Mouse (Mus musculus) small intestine, adult 10 weeks (tissue): ENCODE measurements around the gene Slc43a2. TPM values are rescaled to one million over a fixed set of nuclear protein-coding genes. Genes with fewer than 3 reads are reported as not detected.

ENCODE experiments used
- polyA plus RNA-seq: library from polyadenylated mRNA; stranded (reverse); fragments of 350-450 nt; fragmentation: Illumina TruSeq; extraction: RNeasy Lipid Tissue Mini Kit (QIAGEN cat#74804); gene quantifications from one replicate; pipeline ENCODE4 v1.2.3, GENCODE M21; 2014; ENCODE audit warnings: low replicate concordance

Gene Slc43a2
- 29.8 TPM for polyA plus RNA-seq

GRCm38 (mm10) chr11:75531469-75532242 is at the start of gene Slc43a2:
Gene Slc43a2 (plus strand): TSS chr11:75531694.

DNA sequence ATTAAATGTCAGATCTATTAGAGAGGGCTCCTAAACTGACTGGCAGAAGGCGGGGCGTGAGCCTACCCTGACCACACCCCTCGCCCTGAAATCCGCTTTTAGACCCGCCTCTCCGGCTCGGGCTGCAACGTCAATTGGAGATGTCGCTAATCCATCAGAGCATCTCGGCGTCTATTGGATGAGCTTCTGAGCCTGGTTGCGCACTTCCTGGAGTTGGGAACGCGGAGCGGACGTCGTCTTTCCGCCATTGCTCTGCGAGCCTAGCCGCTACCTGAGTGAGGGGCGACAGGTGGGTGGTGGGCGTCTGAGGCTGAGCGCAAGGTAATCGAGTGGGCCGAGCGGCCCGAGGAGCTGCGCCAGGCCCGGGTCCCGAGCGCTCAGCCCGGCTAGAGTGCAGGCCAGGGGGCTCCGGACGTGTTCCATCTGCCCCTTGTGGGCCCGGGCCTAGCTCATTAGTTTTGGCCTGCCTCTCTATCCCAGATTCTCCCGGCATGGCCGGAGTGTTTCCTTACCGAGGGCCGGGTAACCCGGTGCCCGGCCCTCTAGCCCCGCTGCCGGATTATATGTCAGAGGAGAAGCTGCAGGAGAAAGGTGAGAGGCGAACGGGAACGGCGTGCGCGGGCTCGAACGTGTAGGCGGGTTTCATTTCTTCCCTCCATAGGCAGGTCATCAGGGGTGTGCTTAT is 44.8 kb upstream of the Slc43a2 start, which contains the start of gene Prpf8:
Gene Prpf8, plus strand, starts transcription at position 216 of the 685 bp plus-strand sequence.

GRCm38 (mm10) chr11:75509741-75510626 is 21.5 kb upstream of the Slc43a2 start, which contains the start of gene Rilp:
Gene Rilp (plus strand): TSS chr11:75510094.

DNA sequence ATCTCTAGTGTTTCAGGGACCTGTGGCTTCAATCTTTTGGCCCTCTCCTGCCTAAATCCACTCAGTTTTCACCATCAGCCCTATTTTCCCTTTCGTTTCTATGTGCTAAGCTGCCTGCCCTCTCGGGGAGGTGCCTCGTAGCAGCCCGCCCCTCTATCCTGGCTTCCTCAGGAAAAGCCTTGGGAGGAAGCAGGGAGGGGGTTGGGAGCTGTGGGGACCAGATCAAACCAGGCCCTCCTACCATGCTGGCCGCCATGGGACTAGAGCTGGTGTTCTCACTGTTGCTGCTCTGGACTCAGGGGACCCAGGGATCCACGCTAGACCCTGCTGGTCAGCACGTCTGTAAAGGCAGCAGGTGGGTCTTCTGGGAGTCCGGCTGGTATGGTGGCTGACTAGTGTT is 18.2 kb upstream of the Slc43a2 start, which contains the start of gene Scarf1:
Gene Scarf1, plus strand, starts transcription at position 205 of the 400 bp plus-strand sequence.

GRCm38 (mm10) chr11:75587493-75588284 is 56.2 kb downstream of the Slc43a2 start, which contains the start of gene Pitpna:
Gene Pitpna (plus strand): TSS chr11:75588097.

Other genes starting within 250 kb of the Slc43a2 start
- gene Rpa1, start 183.4 kb upstream of the Slc43a2 start, polyA plus RNA-seq = 20.9 TPM
- 1.6 TPM for gene Smyd4, start 183.3 kb upstream of the Slc43a2 start, polyA plus RNA-seq
- gene Serpinf1, start 109.0 kb upstream of the Slc43a2 start, polyA plus RNA-seq = not detected
- gene Serpinf2, start 92.1 kb upstream of the Slc43a2 start, polyA plus RNA-seq = 0.19 TPM
- gene Wdr81, start 77.0 kb upstream of the Slc43a2 start, polyA plus RNA-seq = not detected
- gene Tlcd2, start 70.0 kb upstream of the Slc43a2 start, polyA plus RNA-seq = 59.0 TPM
- gene Prpf8, start 44.9 kb upstream of the Slc43a2 start, polyA plus RNA-seq = 15.9 TPM
- 0.45 TPM for gene Rilp, start 21.6 kb upstream of the Slc43a2 start, polyA plus RNA-seq
- gene Scarf1, start 18.2 kb upstream of the Slc43a2 start, polyA plus RNA-seq = 0.19 TPM
- 478 TPM for gene Pitpna, start 56.4 kb downstream of the Slc43a2 start, polyA plus RNA-seq
- gene Inpp5k, start 99.3 kb downstream of the Slc43a2 start, polyA plus RNA-seq = 26.0 TPM
- 1.6 TPM for gene Myo1c, start 118.8 kb downstream of the Slc43a2 start, polyA plus RNA-seq
- gene Crk, start 147.6 kb downstream of the Slc43a2 start, polyA plus RNA-seq = 197 TPM
- 1,146 TPM for gene Ywhae, start 201.2 kb downstream of the Slc43a2 start, polyA plus RNA-seq